Mouse (Mus musculus): ENCODE measurements around the gene Tpi1. TPM values are rescaled to one million over a fixed set of nuclear protein-coding genes. Genes with fewer than 3 reads are reported as not detected.
A peak's percentile ranks its signal among the peaks of the same experiment; 100 is the strongest.
"Not testable (repeated sequence)": the region's sequence is repeated elsewhere in the genome, so short reads cannot be mapped to it uniquely, and the experiment has no call there.

The Tpi1 gene
- polyA plus RNA-seq, 1 experiment from 2014 or later: 680 TPM

DNA sequence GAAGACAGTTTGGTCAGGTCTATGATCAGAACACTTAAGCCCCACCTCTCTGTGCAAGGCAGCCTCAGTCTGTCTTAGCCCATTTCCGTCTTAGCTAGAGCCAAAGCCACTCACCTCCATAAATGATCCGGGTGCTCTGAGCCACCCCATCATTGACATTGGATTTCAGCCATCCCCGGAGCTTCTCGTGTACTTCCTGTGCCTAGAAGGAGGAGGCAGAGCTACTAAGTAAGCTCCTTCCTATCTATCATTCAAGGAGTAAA is 2.8 kb downstream of the Tpi1 start:
- no peaks in the 10 kb centered on the region for H3K27me3 ChIP-seq (ENCODE audit: control insufficient read depth, insufficient read depth, low read depth, low read length)
- ATAC-seq (ENCODE audit: low read depth): no peak
- H3K36me3 ChIP-seq (ENCODE audit: control insufficient read depth, insufficient read depth, low read length): peaks cover 12% of the 10 kb centered on the region
- H3K9ac ChIP-seq (ENCODE audit: low read length): no peak overlapping the region
- peaks cover 39% of the 10 kb centered on the region for H3K4me1 ChIP-seq (replicated peaks; ENCODE audit: control insufficient read depth, insufficient read depth, low read length)
- 56% methylated on average over 4 of the region's 4 CpGs for WGBS
- H3K4me2 ChIP-seq (ENCODE audit: low read depth, low read length): no peak overlapping the region
- H3K4me3 ChIP-seq (ENCODE audit: low read length): no peak overlapping the region
- H3K9me3 ChIP-seq (ENCODE audit: control insufficient read depth, low read length): no peaks in the 10 kb centered on the region
- H3K27ac ChIP-seq (ENCODE audit: low read length): no peak overlapping the region

DNA sequence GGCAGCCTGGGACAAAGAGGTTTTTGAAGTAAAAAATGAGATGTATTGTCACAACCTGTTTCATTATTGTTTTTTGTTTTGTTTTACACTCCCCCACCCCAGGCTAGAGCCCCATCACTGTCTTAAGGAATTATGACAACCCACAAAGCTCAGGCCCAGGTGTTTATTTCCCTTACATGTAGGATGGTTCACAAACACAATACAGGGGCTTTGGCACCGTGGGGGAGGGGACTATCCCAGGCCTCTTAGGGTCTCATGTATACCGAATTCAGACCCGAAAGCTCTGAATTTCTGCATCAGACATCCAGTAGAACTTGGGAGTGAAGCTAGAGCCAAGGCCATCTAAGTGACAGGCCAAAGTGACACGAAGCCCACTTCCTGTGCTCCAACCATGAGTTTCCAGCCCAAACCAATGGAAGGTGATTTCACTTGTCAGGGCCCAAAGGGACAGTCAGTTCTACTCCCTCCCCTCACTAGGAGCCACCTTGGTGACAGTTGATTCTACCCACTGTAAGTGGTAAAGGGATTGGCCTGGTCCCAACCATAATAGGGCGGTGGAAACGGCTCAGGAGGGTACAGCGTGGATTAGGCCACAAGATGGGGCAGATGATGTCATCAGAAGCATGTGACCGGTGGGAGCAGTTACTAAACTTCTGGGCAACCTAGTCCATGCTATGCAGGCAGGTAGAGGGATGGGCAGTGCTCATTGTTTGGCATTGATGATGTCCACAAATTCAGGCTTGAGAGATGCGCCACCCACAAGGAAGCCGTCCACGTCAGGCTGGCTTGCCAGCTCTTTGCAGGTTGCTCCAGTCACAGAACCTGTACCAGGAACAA is 3.3 kb downstream of the Tpi1 start:
- H3K36me3 ChIP-seq (ENCODE audit: control insufficient read depth, insufficient read depth, low read length): peaks cover 12% of the 10 kb centered on the region
- not testable (repeated sequence) for H3K9me3 ChIP-seq (ENCODE audit: control insufficient read depth, low read length); H3K27ac ChIP-seq (ENCODE audit: low read length); H3K4me3 ChIP-seq (ENCODE audit: low read length); H3K9ac ChIP-seq (ENCODE audit: low read length); H3K4me2 ChIP-seq (ENCODE audit: low read depth, low read length); H3K27me3 ChIP-seq (ENCODE audit: control insufficient read depth, insufficient read depth, low read depth, low read length); ATAC-seq (ENCODE audit: low read depth)
- WGBS: 83% methylated on average over 10 of the region's 11 CpGs
- peaks cover 42% of the 10 kb centered on the region for H3K4me1 ChIP-seq (replicated peaks; ENCODE audit: control insufficient read depth, insufficient read depth, low read length)

DNA sequence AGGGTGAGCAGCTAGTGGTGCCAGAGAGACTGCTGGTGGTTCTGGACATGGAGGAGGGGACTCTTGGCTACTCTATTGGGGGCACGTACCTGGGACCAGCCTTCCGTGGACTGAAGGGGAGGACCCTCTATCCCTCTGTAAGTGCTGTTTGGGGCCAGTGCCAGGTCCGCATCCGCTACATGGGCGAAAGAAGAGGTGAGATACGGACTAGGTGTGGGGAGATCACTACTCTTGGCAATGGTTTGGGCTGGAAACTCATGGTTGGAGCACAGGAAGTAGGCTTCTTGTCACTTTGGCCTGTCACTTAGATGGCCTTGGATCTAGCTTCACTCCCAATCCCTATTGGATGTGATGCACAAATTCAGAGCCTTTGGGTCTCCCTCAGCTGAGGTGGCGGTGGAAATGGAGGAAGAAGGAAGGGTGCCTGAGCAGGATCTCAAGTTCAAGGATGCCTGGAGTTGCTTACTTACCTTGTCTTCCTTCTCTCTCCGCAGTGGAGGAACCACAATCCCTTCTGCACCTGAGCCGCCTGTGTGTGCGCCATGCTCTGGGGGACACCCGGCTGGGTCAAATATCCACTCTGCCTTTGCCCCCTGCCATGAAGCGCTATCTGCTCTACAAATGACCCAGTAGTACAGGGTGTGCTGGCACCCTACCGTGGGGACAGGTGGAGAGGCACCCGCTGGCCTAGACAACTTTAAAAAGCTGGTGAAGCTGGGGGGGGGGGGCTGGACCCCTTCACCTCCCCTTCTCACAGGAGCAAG is 4.1 kb downstream of the Tpi1 start:
- Histone ChIP-seq H3K36me3 (ENCODE audit: control insufficient read depth, insufficient read depth, low read length) (peaks cover 12% of the 10 kb centered on the region), H3K27ac (ENCODE audit: low read length) (peak overlapping the region; percentile 96), H3K4me3 (ENCODE audit: low read length) (peak overlapping the region; percentile 77), H3K27me3 (ENCODE audit: control insufficient read depth, insufficient read depth, low read depth, low read length) (no peaks in the 10 kb centered on the region), H3K4me2 (ENCODE audit: low read depth, low read length) (peak overlapping the region; percentile 98), H3K4me1 (replicated peaks; ENCODE audit: control insufficient read depth, insufficient read depth, low read length) (peaks cover 40% of the 10 kb centered on the region), H3K9ac (ENCODE audit: low read length) (peak overlapping the region; percentile 84), H3K9me3 (ENCODE audit: control insufficient read depth, low read length) (no peaks in the 10 kb centered on the region)
- 46% methylated on average over 14 of the region's 14 CpGs for WGBS
- no peak for ATAC-seq (ENCODE audit: low read depth)

DNA sequence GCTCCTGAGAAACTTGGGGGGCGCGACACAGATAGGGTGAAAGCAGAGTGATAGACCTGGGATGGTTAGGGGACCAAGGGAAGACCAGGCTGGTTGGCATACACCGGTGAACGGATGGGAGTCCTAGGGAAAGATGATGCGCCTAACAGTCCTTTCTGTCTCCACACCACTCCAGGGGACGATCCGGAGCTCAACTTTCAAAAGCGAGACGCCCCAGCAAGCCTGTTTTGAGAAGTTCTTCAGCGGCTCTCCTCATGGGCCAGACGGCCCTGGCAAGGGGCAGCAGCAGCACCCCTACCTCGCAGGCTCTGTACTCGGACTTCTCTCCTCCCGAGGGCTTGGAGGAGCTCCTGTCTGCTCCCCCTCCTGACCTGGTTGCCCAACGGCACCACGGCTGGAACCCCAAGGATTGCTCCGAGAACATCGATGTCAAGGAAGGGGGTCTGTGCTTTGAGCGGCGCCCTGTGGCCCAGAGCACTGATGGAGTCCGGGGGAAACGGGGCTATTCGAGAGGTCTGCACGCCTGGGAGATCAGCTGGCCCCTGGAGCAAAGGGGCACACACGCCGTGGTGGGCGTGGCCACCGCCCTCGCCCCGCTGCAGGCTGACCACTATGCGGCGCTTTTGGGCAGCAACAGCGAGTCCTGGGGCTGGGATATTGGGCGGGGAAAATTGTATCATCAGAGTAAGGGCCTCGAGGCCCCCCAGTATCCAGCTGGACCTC is 4.9 kb downstream of the Tpi1 start:
- Histone ChIP-seq H3K27me3 (ENCODE audit: control insufficient read depth, insufficient read depth, low read depth, low read length) (no peaks in the 10 kb centered on the region), H3K4me1 (replicated peaks; ENCODE audit: control insufficient read depth, insufficient read depth, low read length) (peaks cover 33% of the 10 kb centered on the region), H3K36me3 (ENCODE audit: control insufficient read depth, insufficient read depth, low read length) (peaks cover 12% of the 10 kb centered on the region), H3K27ac (ENCODE audit: low read length) (peak overlapping the region; percentile 96), H3K9me3 (ENCODE audit: control insufficient read depth, low read length) (no peaks in the 10 kb centered on the region), H3K4me2 (ENCODE audit: low read depth, low read length) (peak overlapping the region; percentile 98), H3K4me3 (ENCODE audit: low read length) (peak overlapping the region; percentile 77), H3K9ac (ENCODE audit: low read length) (peak overlapping the region; percentile 84)
- peak; percentile 26 for ATAC-seq (ENCODE audit: low read depth)
- under 1% methylated on average over 35 of the region's 35 CpGs for WGBS

DNA sequence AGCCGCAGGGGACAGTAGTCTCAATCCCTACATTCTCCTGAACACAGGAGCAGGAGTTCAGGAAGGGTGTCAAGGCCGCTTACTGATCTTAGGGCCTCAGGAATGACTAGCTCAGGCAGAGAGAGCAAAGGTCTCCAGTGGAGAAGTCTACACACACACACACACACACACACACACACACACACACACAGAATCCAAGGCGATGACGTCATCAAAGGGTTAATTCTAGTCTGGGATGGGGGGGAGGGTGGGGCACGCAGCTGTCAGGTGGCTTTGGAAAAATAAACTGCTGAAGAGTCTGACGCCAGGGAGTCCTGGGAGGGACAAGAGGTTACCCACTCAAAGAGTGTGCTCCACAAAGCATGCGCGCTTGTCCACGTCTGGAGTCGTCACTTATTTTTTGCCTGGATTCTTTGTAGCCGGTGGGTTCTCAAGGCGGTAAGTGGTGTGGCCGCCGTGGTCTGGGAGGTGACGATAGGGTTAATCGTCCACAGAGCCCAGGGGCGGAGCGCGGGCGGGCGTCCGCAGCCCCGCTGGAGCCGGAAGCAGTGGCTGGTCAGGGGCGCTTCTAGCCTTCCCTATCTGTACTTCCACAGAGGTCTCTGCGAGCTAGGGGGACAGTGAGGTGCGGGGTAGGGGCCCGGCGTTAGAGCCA is 5.6 kb downstream of the Tpi1 start, which contains the start of gene Spsb2:
Spsb2 (plus strand) TSS at position 304 of the 655 bp plus-strand sequence.
- Histone ChIP-seq H3K9me3 (ENCODE audit: control insufficient read depth, low read length) (no peaks in the 10 kb centered on the region), H3K4me1 (replicated peaks; ENCODE audit: control insufficient read depth, insufficient read depth, low read length) (peaks cover 31% of the 10 kb centered on the region), H3K9ac (ENCODE audit: low read length) (peak within 1 kb of the TSS; percentile 84), H3K4me3 (ENCODE audit: low read length) (peak within 1 kb of the TSS; percentile 77), H3K27me3 (ENCODE audit: control insufficient read depth, insufficient read depth, low read depth, low read length) (no peaks in the 10 kb centered on the region), H3K27ac (ENCODE audit: low read length) (peak within 1 kb of the TSS; percentile 96), H3K36me3 (ENCODE audit: control insufficient read depth, insufficient read depth, low read length) (peaks cover 12% of the 10 kb centered on the region), H3K4me2 (ENCODE audit: low read depth, low read length) (peak within 1 kb of the TSS; percentile 98)
- WGBS: 2% methylated on average over 29 of the region's 29 CpGs
- peak; percentile 72 for ATAC-seq (ENCODE audit: low read depth)

DNA sequence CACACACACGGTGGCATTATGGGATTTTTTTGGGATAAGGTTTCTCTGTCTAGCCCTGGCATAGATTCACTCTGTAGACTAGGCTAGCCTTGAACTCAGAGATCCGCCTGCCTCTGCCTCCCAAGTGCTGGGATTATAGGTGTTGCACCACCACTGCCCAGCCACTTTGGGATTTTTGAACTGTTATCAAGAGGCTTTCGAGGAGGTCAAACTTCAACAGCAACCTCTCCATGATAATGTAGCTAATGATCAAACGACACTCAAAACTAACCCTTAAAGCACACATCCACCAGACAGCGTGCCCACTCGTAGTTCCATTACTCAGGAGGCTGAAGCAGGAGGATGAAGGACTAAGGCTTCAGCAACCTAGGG is 6.1 kb downstream of the Tpi1 start:
- whole genome bisulfite sequencing: 59% methylated on average over 6 of the region's 6 CpGs
- peak overlapping the region; percentile 96 for H3K27ac ChIP-seq (ENCODE audit: low read length)

DNA sequence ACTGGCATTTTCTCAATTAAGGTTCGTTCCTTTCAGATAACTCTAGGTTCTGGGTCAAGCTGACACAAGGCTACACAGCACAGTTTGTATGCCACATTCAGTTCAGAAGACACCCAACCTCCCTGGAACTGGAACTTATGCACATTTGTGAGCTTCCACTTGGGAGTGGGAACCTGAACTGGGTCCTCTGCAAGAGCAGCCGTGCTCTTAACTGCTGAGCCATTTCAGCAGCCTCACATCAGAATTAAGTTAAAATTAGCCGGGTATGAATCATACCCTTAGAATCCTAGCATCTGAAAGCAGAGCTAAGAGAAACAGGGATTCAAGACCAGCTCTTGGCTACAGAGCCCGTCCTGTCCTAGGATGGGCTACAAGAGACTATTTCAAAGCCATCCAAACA is 6.7 kb downstream of the Tpi1 start:
- H3K4me1 ChIP-seq (replicated peaks; ENCODE audit: control insufficient read depth, insufficient read depth, low read length): peaks cover 25% of the 10 kb centered on the region
- no peak overlapping the region for H3K27ac ChIP-seq (ENCODE audit: low read length)
- H3K4me3 ChIP-seq (ENCODE audit: low read length): no peak overlapping the region
- H3K4me2 ChIP-seq (ENCODE audit: low read depth, low read length): no peak overlapping the region
- H3K27me3 ChIP-seq (ENCODE audit: control insufficient read depth, insufficient read depth, low read depth, low read length): no peaks in the 10 kb centered on the region
- WGBS: 83% methylated on average over 4 of the region's 4 CpGs
- no peak for ATAC-seq (ENCODE audit: low read depth)
- H3K36me3 ChIP-seq (ENCODE audit: control insufficient read depth, insufficient read depth, low read length): peaks cover 12% of the 10 kb centered on the region
- H3K9me3 ChIP-seq (ENCODE audit: control insufficient read depth, low read length): no peaks in the 10 kb centered on the region
- no peak overlapping the region for H3K9ac ChIP-seq (ENCODE audit: low read length)

More for the DNA sequence above, 6.1 kb downstream of the Tpi1 start:
- Histone ChIP-seq H3K4me3 (ENCODE audit: low read length) (peak overlapping the region; percentile 77), H3K4me2 (ENCODE audit: low read depth, low read length) (peak overlapping the region; percentile 98), H3K9ac (ENCODE audit: low read length) (peak overlapping the region; percentile 84), H3K9me3 (ENCODE audit: control insufficient read depth, low read length) (no peaks in the 10 kb centered on the region), H3K27me3 (ENCODE audit: control insufficient read depth, insufficient read depth, low read depth, low read length) (no peaks in the 10 kb centered on the region), H3K4me1 (replicated peaks; ENCODE audit: control insufficient read depth, insufficient read depth, low read length) (peaks cover 31% of the 10 kb centered on the region), H3K36me3 (ENCODE audit: control insufficient read depth, insufficient read depth, low read length) (peaks cover 12% of the 10 kb centered on the region)
- ATAC-seq (ENCODE audit: low read depth): no peak

DNA sequence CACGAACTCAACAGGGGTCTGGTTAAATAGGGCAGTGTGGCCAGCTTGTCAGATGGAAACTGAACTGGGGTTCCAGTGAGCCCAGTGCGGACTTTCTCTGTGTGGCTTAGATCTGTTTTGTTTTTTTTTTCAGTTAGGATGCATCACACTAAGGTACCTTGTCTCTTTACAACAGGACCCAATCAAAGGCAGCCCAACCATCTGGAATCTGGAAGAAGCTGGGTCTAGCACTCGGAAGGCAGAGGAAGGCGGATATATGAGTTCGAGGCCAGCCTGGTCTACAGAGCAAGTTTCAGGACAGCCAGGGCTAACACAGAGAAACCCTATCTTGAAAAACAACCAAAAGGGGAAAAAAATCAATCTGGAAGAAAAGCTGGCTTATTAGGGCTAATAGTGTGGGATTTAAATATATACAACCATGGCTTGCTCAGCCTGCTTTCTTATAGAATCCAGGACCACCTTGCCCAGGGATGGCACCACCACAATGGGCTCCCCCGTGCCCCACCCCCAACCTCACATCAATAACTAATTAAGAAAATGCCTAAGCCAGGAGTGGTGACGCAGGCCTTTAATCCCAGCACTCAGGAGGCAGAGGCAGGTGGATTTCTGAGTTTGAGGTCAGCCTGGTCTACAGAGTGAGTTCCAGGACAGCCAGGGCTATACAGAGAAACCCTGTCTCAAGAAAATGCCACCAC is 7.5 kb downstream of the Tpi1 start:
- H3K4me3 ChIP-seq (ENCODE audit: low read length): peak overlapping the region; percentile 60
- no peak for ATAC-seq (ENCODE audit: low read depth)
- 78% methylated on average over 7 of the region's 7 CpGs for WGBS

More for the DNA sequence above, 7.5 kb downstream of the Tpi1 start:
- peaks cover 19% of the 10 kb centered on the region for H3K4me1 ChIP-seq (replicated peaks; ENCODE audit: control insufficient read depth, insufficient read depth, low read length)
- no peaks in the 10 kb centered on the region for H3K9me3 ChIP-seq (ENCODE audit: control insufficient read depth, low read length)
- no peaks in the 10 kb centered on the region for H3K27me3 ChIP-seq (ENCODE audit: control insufficient read depth, insufficient read depth, low read depth, low read length)
- peak overlapping the region; percentile 72 for H3K4me2 ChIP-seq (ENCODE audit: low read depth, low read length)
- peak overlapping the region; percentile 92 for H3K27ac ChIP-seq (ENCODE audit: low read length)
- peak overlapping the region; percentile 30; the same call in 1 of the 2 replicates for H3K9ac ChIP-seq (ENCODE audit: low read length)
- peaks cover 7% of the 10 kb centered on the region for H3K36me3 ChIP-seq (ENCODE audit: control insufficient read depth, insufficient read depth, low read length)

All from lung, embryonic 16.5 days (tissue).